Mouse (Mus musculus) spleen, postnatal 10 days (tissue): ENCODE measurements at regions not wholly inside any gene's neighbourhood (a gene's known extent, or its start where the extent isn't known, plus 50 kb on each side); places are given as distances from the start of the nearest gene placed in this dataset.
"Not testable (repeated sequence)": the region's sequence is repeated elsewhere in the genome, so short reads cannot be mapped to it uniquely, and the experiment has no call there.

Source experiments
- DNase-seq, 2 experiments: peaks; one replicate each; pipeline ENCODE4 v3.0.0; 2021 to 2022; ENCODE audit warnings: low spot score in 2 of 2

DNA sequence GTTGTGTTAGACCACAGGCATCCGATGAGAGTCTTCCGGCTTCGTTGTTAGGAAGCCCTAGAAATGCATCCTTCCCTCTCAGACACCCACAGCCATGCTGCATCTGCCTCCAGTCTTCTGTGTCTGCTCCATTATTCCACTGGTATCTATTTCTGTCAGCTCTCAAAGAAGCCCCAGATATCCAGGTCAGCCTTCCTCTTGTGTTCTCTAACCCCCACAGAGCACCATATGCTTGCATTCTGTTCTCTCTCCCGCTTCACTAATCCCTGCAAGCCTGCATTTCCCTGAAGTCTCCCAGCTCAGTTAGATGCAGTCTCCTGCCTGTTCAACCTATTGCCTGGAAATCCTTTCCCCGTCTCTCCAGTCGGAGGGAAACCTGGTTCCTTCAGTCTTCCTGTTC is 53.6 kb upstream of the Wdfy3 start:
- no peak for DNase-seq

- DNase-seq: peak in 1 of 2 experiments; percentile 40
These were observed 57.0 kb upstream of the Wdfy3 start for GRCm38 (mm10) chr5:102126737-102127136.

GRCm38 (mm10) chr5:102147991-102148390 is 78.3 kb upstream of the Wdfy3 start:
- no peak for DNase-seq

- DNase-seq: peak; percentile 28 to 67
These were observed 79.9 kb upstream of the Wdfy3 start for GRCm38 (mm10) chr5:102149481-102150129.

DNA sequence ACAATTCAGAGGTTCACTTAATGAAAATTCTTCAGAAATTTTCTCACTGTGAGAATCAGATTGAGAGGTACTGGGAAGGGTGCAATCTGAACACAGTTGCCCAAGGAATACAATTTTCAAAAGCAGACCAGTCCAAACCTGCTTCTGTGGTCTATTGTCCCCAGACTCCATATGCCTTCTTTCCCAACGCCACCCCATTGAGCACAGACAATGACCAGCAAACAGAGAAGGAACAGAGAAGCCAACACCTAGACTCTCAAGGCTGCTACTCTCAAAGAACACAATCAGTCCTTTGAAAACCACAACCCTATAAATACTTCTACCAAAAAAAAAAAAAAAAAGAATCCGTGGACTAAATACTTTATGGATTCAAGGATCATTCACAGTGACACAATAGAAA is 89.9 kb upstream of the Wdfy3 start:
- DNase-seq: no peak

DNA sequence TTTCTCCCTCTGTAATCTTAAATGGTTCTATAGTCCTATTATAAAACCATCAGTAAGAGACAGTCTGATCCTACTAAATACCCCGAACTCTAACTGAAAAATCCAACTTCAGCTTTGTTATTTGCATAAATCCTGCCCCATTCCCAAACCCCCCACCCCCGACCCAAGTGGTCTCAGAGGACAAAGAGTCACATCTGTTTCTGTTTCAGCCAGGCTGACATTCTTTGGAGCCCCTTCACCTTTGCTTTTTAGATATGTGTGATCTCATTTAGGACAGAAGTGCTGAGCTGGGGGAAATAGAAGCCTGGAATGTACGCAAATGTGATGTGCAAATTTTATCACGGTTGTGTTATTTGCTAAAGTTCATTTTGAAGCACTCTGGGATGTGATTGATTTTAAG is 98.3 kb upstream of the Wdfy3 start:
- DNase-seq: no peak

- no peak for DNase-seq
These were observed 102.1 kb upstream of the Wdfy3 start for GRCm38 (mm10) chr5:102171808-102172207.

- no peak for DNase-seq
These were observed 110.5 kb upstream of the Wdfy3 start for GRCm38 (mm10) chr5:102180250-102180649.

DNA sequence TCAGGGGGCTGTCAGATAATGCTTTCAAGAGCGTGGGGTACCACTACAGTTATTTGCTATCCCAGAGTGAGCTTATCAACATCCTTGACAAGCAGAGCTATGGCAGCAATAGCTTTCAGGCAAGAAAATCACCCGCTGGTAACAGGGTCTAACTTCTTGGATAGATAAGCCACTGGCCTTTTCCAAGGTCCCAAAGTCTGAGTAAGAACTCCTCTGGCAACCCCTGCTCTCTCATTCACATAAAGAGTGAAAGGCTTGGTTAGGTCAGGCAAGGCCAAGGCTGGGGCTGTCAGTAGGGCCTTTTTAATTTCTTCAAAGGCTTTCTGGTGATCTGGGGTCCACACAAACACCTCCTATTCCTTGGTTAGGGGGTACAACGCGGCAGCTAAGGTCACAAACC is 119.2 kb upstream of the Wdfy3 start:
- not testable (repeated sequence) for DNase-seq

DNA sequence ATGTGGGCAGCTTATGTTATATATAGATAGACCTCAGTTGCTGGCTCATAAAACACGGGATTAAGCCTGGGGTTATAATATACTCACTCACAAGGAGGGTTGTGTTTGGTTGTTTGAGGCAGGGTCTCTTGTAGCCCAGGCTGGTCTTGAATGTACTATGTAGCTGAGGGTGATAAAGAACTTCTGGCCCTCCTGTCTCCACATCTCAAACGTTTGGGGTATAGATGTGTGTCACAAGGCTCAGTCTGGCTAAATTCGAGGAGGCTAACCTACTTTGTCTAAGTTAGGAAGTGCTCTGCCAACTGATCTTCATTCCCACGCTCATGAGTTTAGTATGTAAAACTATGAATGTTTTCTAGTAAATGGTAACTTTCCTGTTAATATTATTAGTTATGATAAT is 136.7 kb upstream of the Wdfy3 start:
- DNase-seq: no peak

DNA sequence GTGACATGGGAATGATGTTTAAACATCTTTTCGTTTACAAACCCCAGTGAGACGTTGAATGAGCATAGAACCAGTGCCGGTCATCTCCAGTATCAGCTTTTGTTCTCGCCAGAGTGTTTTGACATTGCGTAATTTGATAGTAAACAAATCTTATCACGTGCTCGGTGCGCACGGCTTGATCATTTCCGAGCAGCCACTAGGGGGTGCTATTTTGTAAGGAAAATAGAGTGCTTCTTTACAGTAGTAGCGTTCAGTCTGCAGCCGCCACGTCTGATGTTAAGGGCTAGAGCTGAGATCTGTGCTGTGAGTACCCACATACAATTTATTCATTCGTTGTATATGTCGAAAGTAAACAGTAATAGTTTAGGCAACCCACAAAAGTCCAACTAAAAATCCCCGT is 137.2 kb upstream of the Wdfy3 start:
- DNase-seq: peak; percentile 5 to 61

DNA sequence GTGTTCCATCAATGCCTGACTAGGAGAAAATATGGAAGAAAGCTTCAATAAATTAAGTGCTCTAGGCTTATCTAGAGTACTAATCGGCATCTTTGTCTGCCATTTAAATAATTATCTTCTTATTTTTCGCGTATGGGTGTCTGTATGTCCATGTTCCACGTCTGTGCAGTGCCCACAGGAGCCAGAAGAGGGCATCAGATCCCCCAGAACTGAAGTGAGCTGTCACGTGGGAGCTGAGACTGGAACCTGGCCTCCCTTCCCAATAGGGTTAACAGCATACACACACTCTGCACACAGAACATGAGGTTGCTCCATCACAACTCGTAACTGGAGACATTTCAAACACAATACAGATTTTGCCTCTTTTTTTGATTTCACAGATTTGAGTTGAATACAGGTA is 143.4 kb upstream of the Wdfy3 start:
- DNase-seq: peak in 1 of 2 experiments; percentile 26

DNA sequence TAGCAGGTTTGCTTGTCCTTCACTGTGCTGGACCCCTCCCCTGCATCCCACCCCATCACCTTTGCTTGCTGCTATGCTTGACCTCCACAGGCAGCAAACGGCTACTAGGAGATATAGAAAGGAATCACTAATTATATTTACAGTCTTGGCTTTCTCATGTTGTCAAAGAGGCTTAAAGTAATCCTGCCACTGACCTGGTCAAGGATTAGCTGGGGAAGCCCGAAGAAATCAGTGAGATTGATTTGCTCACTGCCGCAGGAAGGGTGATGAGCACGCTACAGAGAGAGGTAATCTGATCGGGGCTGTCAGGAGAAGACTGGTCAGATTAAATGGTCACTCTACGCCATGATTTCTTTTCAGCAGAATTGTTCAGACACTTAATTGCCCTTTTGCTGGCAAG is 157.4 kb upstream of the Wdfy3 start:
- no peak for DNase-seq

- DNase-seq: no peak
These were observed 172.9 kb upstream of the Wdfy3 start for GRCm38 (mm10) chr5:102242614-102243013.

GRCm38 (mm10) chr5:102244706-102245105 is 175.0 kb upstream of the Wdfy3 start:
- DNase-seq: no peak

GRCm38 (mm10) chr5:102248747-102249146 is 179.0 kb upstream of the Wdfy3 start:
- DNase-seq: no peak

DNA sequence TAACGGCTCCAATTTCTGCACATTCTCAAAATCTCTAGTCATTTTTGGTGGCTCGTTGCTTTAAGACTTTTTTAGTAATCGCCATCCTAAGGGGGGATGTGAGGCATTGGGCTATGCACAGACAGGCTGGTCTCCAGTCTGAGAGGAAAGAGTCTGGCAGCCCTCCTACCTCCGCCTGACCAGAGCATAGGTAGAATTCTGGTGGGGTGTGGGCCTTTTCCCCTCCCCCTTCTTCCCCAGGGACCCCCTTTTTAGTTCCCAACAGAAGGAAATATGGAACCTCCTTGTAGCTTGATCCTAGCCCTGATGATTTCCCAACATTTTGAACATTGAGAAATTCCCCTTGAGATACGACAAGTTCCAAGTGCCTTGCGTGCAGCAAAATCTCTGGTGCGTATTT is 181.4 kb upstream of the Wdfy3 start:
- no peak for DNase-seq

DNA sequence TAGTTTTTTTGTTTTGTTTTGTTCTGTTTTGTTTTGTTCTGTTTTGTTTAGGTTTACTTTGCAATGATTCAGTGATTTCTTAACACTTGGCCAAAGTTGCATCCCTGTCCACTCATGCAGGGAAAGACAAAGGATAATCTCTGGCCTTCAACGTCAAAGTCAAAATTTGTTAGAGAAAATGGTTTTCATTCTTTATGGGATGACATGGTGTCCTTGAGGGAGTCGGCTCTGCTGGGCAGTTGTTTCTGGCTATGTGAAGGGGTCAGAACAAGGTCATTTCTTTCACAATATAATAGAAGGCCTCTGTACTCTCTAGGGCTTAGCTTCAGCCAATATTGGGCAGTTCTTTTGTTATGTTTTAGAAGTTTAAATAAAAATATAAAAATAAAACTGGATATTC is 184.1 kb upstream of the Wdfy3 start:
- DNase-seq: no peak

DNA sequence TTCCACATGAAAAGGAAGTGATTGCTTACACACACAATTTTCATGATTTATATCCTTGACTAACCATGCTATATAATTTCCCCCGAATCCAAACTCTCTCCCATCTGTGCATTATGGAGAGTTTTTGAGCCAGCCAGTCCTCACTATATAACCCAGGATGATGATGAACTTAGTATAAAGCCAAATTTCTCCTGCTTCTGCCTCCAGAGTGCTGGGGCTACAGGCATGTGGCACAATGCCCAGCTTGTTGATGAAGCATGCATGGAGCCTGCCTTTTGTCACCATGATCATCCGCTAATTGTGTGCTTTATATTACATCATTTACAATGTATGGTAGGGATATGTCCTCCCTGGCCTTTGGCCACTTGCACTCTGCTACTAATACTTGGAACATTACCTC is 187.4 kb upstream of the Wdfy3 start:
- no peak for DNase-seq

DNA sequence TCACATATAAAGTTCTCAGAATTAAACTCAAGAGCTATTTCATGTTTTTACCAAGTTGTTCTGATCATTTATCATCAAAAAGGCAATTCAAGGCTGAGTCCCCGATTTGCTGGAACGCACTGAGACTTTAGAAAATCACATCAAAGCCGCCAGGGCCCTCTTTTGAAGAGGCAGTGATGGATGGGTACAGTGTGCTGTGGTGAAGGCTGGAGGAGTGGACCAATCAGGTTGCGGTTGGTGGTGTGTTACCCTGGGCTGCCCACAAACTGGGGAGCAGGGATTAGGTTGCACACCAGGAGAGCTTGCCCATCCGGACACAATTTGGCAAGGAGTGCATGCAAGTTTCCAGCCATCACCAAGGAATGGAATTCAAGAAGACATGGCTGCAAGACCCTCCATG is 191.9 kb upstream of the Wdfy3 start:
- DNase-seq: no peak

GRCm38 (mm10) chr5:102266451-102266850 is 196.7 kb upstream of the Wdfy3 start:
- no peak for DNase-seq

DNA sequence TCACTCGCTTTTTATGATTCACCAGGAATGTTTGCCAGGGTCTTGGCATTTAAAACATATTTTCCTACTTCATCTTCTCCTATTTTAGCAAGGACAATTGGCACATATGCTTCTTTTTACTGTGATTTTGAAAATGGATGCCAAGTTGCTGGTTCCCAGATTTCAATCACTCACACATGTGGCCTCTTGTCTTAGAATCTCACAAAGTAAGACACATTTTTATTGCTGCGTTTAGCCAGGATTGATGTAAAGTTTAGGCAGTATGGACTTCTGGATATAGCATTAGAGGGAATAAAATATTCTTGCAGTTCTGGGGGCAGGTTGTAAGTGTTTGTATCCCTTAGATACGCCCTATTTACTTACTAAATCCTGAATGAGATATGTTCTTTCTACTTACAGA is 197.4 kb upstream of the Wdfy3 start:
- DNase-seq: no peak

DNA sequence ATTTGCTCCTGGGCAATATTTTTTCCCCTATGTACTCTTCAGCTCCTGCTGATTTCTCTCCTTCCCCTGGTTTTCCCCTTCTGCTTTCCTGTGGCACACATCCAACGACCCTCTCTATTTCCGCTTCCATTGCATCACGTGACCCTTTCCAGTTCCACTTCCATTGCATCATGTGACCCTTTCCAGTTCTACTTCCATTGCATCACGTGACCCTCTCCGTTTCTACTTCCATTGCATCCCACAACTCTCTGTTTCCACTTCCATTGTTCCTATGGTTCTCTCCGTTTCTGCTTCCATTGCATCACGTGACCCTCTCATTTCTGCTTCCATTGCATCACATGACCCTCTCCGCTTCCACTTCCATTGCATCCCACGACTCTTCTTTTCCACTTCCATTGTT is 199.5 kb upstream of the Wdfy3 start:
- no peak for DNase-seq

DNA sequence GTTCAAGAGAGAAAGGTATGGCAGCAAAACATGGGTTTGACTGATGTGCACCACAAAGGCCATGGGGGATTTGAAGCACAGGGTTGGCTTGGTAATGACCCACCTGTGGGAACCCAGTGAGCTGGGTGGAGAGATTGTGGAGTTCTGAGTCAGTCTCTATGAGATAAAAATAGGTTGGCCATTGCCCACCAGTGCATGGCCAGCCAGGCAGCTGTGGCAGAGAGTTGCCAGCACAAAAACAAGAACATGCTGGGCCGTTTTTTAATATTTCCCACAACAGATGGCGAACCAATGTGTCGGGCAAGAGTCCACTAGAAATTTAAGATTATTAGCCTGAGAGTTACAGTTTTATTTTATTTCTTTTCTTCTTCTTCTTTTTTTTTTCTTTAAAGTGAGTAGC is 205.6 kb upstream of the Arhgap24 start:
- DNase-seq: no peak
